Comparison of ENCODE assay signal across 8 mouse cellular contexts in genomic region chr7:24081634-24082431, GRCm38 (mm10). TPM values are rescaled to one million over a fixed set of nuclear protein-coding genes. Genes with fewer than 3 reads are reported as not detected.
DNase-seq lines count a peak whose midpoint lies in the region; ATAC-seq and TF ChIP-seq lines count a peak whose summit lies in the region.

Gene Zfp180 (plus strand): TSS chr7:24081924.

- H3K36me3 ChIP-seq in megakaryocyte, embryonic 14.5 days (replicated peaks; ENCODE audit: low read length): peaks cover 34% of the 10 kb centered on the region

- no peak for TF ChIP-seq CTCF in cortical plate, adult 2 months (IDR thresholded peaks at IDR 0.05; ENCODE audit: extremely low read depth, insufficient read depth, low read length)

- DNase-seq in gastrocnemius, adult 8-10 months (ENCODE audit: low spot score in 2 of 2): peak; percentile 92 to 95
- peak; percentile 96 for DNase-seq in hindlimb bud, embryonic 11.5 days (ENCODE audit: extremely low spot score, low read depth, low spot score)
- peak; percentile 86 to 96 for DNase-seq in left cerebral cortex, adult 8-10 months (ENCODE audit: low spot score in 2 of 2)
- peak; percentile 98 for DNase-seq in right cerebral cortex, postnatal 10 days (ENCODE audit: low spot score in 2 of 2)
- DNase-seq in urinary bladder, postnatal 25 days (ENCODE audit: low spot score): peak; percentile 86

- H3K9me3 ChIP-seq in megakaryocyte, embryonic 14.5 days: 0 out of 2 replicates have a peak, but pooled peaks cover 6% of the 10 kb centered on the region

- peak; percentile 90 for ATAC-seq in activated CD4-positive, CD25-positive, alpha-beta regulatory T cell, adult 4 months

- H3K4me1 ChIP-seq in cortical plate, adult 2 months (ENCODE audit: control insufficient read depth, insufficient read depth, low read length): peaks cover 6% of the 10 kb centered on the region; the same call in 1 of the 2 replicates
- H3K4me1 ChIP-seq in megakaryocyte, embryonic 14.5 days: peaks cover 59% of the 10 kb centered on the region

- peak; percentile 46; the same call in 1 of the 2 replicates for TF ChIP-seq POLR2A in cortical plate, adult 2 months (IDR thresholded peaks at IDR 0.05; ENCODE audit: extremely low read depth, insufficient read depth, low read length)

- H3K27ac ChIP-seq in cortical plate, adult 2 months (ENCODE audit: insufficient read depth, low read length): peak within 1 kb of the TSS; percentile 79

- peak within 1 kb of the TSS; percentile 92 for H3K4me3 ChIP-seq in cortical plate, adult 2 months (ENCODE audit: insufficient read depth, low read length)
- peak within 1 kb of the TSS; percentile 100 for H3K4me3 ChIP-seq in megakaryocyte, embryonic 14.5 days (replicated peaks)

- no peaks in the 10 kb centered on the region for H3K27me3 ChIP-seq in megakaryocyte, embryonic 14.5 days (replicated peaks)

RNA-seq across cellular contexts. Expression of gene Zfp180, which starts in this region (rescaled TPM):
- 10 to 100 TPM; 16.1 to 20.2 TPM for polyA plus RNA-seq in activated CD4-positive, CD25-positive, alpha-beta regulatory T cell, adult 4 months (2017; shearing (Covaris generic))
- polyA plus RNA-seq in cortical plate, adult 2 months (2012; rRNA removed): 39.0 and 42.0 TPM in 2 replicates
- 10 to 100 TPM; 18.4 to 22.1 (median 18.7) TPM for total RNA-seq in gastrocnemius, adult 8-10 months (2022)
- total RNA-seq in left cerebral cortex, adult 8-10 months (2022): 10 to 100 TPM; 48.8 to 63.0 (median 52.7) TPM
- polyA plus RNA-seq in megakaryocyte, embryonic 14.5 days (2012; ENCODE audit: insufficient read depth, low replicate concordance): 3.2 and 4.7 TPM in 2 replicates

Comparison
In these comparisons a context has a peak if more than half of its experiments do, and no peak if none do; other contexts are left out.
1. Peak in every context shown above with its lines: DNase-seq, ATAC-seq, H3K4me3 ChIP-seq and H3K27ac ChIP-seq.